Mouse (Mus musculus) frontal cortex, postnatal 14 days (tissue): ENCODE measurements around the gene Stox2.

ENCODE experiments used
- DNase-seq, 2 experiments: peaks; one replicate each; pipeline ENCODE4 v3.0.0; 2022; ENCODE audit warnings: low spot score in 2 of 2

The Stox2 gene

DNA sequence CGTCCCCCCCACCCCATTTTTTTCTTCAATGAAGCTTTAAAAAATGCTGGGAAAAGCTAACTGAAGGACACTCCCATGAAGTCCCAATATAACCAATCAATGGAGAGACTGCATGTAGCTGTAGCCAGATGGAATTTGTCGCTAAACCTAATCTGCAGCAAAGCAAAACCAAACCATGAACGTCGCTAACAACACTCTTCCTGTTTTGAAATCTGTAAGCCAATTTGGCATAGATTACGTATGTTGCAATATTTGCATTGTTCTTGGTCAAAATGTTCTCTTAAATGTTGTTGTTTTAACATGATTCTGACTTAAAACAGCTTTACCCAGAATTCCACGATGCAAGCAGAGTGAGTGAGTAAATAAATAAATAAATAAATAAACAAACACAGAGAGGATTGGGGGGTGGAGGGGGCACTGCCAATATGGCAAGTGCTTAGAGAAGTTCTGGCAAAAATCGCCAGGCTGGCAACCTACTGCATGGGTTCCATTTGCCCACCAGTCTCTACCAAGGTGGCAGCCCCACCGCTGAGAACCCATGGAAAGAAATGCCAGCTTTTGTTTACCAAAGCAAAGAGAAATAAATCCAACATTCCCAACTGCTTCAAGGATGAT is 203.0 kb downstream of the Stox2 start:
- no peak for DNase-seq

- peak; percentile 58 to 80 for DNase-seq
Observed at GRCm38 (mm10) chr8:47242207-47243004, 203.8 kb downstream of the Stox2 start.

DNA sequence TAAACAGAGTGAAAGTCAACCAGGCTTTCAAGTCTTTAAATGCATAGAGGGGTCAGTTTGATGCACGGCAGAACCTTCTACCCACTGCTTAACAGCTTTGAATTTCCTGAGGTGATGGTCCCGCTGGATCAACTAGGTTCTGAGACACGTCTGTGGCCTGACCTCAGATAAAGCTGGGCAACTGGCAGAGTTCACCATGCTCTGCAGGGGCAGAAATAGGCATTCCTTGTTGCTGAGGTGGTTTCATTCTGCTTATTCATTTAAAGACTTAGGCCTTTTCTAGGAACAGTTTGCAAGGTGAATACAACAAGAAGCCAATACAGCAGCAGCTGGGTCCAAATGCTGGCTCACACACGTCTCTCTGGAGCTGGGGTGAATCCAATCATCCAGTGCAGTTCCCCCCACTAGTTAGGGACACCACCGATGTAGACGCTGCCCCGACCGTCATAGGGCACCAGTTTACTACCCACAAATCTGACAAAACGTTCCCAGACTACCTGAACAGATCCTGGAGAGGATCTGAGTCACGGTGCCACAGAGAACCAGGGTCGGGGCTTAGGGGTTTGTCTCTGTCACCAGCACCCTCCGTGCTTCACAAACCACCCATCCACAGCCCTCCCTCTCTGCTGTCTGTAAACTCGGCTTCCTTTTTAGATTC is 204.6 kb downstream of the Stox2 start:
- no peak for DNase-seq

- no peak for DNase-seq
Observed at GRCm38 (mm10) chr8:47240871-47241270, 205.3 kb downstream of the Stox2 start.

- no peak for DNase-seq
Observed at GRCm38 (mm10) chr8:47240266-47240665, 205.9 kb downstream of the Stox2 start.

DNA sequence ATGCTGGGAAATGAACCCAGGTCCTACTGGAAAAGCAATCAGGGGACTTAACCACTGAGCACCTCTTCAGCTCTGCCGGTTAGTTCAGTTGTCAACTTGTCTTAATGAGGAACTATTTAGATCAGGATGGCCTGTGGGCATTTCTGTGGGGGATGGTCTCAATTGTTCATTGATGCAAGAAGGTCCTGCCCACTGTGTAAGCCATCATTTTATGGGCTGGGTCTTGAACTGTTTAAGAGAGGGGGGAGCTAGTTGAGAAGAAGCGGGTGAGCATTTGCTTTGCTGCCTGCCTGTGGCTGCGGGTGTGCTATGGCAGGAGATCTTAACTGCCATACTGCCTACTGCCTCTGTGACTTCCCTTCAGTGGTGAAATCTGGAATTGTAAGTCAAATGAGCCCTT is 214.1 kb downstream of the Stox2 start:
- no peak for DNase-seq

DNA sequence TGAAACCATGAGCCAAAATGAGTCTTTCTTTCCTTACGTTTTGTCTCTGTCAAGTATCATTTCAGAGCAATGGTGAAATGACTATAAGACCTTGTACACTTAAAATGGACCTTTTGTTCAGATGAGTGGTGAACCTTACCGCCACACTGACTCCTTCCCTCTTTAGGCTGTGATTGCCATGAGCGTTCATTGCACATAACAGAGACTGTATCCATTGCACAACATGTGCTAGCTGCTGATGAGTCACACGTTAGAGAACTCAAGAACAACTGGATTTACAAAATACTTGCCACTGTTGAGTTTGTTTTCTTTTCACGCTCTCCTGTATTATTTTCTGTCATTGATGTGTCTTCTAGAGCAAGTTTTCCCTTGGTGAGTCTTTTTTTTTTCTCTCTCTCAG is 216.1 kb downstream of the Stox2 start:
- no peak for DNase-seq

DNA sequence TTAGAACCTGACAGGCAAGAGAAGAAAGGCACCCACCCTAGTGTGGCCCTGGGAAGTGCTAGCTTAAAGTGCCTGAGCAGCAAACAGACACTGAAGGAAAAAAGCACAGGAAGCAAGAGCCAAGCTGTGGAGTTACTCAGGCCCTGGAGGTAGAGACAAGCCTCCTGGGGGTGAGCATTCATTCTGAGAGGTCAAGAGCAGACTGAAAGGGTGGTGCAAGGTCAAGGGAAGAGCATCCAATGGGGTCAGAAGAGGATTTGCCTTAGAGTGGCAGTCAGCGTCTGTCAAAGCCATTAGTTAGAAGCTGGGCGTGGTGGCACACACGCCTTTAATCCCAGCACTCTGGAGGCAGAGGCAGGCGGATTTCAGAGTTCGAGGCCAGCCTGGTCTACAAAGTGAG is 224.3 kb downstream of the Stox2 start:
- no peak for DNase-seq

GRCm38 (mm10) chr8:47221191-47221590 is 225.0 kb downstream of the Stox2 start:
- DNase-seq: no peak

GRCm38 (mm10) chr8:47220390-47220789 is 225.8 kb downstream of the Stox2 start:
- no peak for DNase-seq

- DNase-seq: no peak
Observed at GRCm38 (mm10) chr8:47218536-47218935, 227.6 kb downstream of the Stox2 start.

GRCm38 (mm10) chr8:47218021-47218420 is 228.1 kb downstream of the Stox2 start:
- DNase-seq: no peak

DNA sequence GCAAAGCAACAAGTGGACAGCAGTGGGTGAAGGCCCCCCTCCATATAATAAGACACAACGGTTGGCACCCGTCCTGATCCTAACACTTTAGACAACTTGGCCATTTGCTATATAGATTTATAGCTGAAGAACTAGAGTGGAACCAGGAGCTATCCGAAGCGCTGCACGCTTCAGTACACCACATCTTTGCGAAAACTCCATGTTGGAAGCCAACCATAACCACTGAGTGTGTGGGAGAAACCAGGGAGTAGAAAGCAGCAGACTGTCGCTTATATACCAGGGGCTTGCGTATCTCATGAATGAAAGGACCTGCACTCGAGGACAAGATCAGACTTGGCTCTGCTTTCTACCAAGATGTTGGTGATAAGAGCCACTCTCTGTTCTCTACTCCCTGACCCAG is 234.0 kb downstream of the Stox2 start:
- DNase-seq: no peak

DNA sequence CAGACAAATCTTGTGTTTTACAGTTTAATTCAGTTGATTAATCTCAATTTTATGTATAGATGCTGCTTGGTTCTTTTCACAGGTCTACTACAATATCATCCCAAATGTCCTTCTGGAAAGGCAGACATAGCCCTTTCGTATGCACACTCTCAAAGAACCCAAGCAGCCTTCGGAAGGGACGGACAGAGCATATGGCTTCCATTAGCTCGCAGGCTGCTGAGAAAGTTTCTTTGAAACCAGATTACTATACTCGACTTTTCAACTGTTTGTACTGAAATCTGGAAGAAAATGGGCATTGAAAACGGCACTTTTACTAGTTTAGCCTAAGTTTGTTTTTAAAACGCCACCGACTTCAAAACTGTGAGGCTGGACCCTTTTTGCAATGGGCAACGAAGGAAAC is 234.9 kb downstream of the Stox2 start:
- no peak for DNase-seq

GRCm38 (mm10) chr8:47208246-47208645 is 237.9 kb downstream of the Stox2 start:
- DNase-seq: no peak

DNA sequence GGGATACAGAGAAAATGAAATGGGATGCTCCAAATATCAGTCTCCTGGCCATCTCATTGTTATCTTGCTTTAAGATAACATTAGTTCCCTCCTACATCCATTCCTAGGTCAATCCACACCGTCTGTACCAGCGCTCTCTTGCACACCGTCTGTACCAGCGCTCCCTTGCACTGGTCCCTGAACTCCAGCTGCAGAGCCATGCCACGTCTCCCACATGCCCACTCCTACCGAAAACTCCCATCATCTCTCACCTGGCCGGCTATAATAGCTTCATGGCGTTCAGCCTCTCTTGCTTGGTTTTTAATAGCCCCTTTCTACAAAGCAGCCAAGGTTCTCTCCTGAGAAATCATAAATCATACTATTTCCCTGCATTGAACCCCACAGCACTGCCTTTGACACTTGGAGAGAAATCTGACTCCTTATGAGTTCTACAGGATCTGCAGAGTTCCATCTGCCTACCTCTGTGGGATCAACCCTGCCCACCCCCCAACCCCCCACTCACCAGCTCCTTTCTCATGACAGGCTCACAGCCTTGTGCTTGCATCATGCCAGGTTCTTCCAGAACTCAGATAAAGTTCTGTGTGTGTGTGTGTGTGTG is 239.4 kb downstream of the Stox2 start:
- DNase-seq: no peak

DNA sequence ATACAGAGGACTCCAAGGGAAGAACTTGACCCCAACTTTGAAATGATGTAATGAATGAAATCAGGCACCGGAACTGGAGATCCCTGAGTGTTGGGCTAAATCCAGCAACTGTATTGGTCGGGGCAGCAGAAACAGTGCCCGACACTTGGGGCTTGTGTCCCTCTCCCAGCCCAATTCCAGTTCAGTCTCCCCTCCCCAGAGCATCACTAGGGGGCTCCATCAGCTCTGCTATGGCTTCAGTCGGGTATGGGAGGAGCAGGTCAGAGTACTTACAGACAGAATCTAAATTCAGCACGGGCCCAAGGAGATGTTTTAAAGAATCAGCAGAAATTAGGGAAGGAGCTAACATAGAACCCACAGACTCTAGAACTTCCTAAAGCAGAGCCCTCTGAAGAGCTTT is 240.7 kb downstream of the Stox2 start:
- DNase-seq: no peak

- DNase-seq: no peak
Observed at GRCm38 (mm10) chr8:47196391-47196790, 249.8 kb downstream of the Stox2 start.

- no peak for DNase-seq
Observed at GRCm38 (mm10) chr8:47193321-47193996, 252.7 kb downstream of the Stox2 start.

DNA sequence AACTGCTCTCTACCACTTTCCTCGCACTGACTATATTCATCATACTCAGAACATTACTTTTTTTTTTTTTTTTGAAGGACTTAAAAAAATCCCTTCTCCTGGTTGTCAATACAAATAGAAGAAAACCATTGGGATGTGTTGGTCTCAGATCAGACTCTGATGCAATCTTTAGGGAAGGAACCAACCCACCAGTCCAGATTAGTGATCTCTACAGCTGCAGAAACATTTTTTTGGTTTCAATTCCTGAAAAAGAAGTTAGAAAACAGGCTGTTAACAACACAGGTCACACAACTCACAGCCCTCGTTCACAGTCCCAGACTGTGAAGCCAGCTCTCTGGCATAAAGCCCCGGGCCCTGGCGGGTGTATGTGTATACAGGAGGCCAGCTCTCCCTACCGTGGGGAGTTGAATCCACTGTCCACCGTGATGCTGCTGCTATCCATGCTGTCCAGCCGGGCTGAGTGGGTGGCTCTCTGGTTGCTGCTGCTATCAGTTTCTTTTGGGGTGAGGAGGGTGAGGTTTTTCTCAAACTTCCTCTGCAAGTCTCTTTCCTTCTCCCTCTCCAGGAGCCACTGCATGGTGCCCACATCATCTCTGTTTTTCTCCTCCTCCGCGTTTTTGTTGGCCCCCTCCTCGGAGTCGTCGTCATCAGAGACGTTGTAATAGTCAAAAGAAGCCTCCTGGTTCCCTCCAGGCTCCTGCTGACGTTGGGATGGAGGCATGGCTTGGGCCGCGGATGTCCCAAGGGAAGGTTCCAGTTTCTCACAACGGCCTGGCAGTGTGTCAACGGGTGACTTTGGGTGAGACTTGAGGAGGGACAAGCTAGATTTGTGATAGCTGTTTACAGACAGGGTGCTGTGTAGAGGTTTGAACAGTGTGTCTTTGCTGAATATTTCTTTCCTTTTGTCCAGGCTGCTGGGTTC is 254.5 kb downstream of the Stox2 start:
- DNase-seq: no peak

DNA sequence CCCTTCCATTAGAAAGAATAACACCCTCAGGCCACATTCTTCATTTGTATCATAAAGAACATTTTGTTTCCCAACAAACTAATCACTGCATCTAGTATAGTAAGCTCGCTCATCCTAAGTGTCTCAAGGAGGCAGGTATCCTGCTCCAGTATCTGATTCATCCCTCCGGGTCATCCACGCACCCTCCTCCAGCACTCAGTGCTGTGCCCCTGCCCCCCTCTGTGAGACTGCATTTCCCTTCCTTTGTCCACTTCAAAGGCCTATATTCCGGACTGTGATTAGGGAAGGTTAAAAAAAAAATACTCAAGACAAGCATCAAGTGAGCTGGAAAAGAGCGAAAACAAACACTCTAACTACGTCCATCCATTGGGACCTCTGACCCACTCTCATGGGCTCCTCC is 260.8 kb downstream of the Stox2 start:
- no peak for DNase-seq
